Mouse (Mus musculus) G1E (cell line): ENCODE results near the gene Birc6. TPM values are rescaled to one million over a fixed set of nuclear protein-coding genes. Genes with fewer than 3 reads are reported as not detected.

ENCODE experiments used
- ATAC-seq: 2 replicates; pipeline ENCODE4 v1.8.0; 2016; ENCODE audit warnings: mild to moderate bottlenecking; ENCODE audit not compliant: insufficient number of reproducible peaks, poor library complexity, low FRiP score, severe bottlenecking; ENCODE audit errors: extremely low read depth
- DNase-seq: peaks from one replicate; pipeline ENCODE4 v3.0.0; 2012; ENCODE audit warnings: low spot score
- H3K27me3 ChIP-seq: 2 replicates; pipeline ENCODE4 v1.6.1; 2012; ENCODE audit warnings: mild to moderate bottlenecking, low read length, inconsistent platforms; ENCODE audit not compliant: insufficient read depth
- H3K36me3 ChIP-seq: replicated peaks from 2 replicates; pipeline ENCODE3; 2012; ENCODE audit warnings: mild to moderate bottlenecking, inconsistent platforms
- H3K4me1 ChIP-seq: 2 replicates; pipeline ENCODE4 v1.6.1; 2012; ENCODE audit warnings: low read depth, low read length, inconsistent platforms, mixed read lengths; ENCODE audit not compliant: insufficient read depth
- H3K4me3 ChIP-seq: 2 replicates; pipeline ENCODE4 v1.5.1; 2012; ENCODE audit warnings: low read depth, mild to moderate bottlenecking, inconsistent platforms, low read length, moderate library complexity, mixed read lengths
- H3K9me3 ChIP-seq: replicated peaks from 2 replicates; pipeline ENCODE4 v1.6.1; 2012; ENCODE audit warnings: inconsistent platforms
- CTCF ChIP-seq: IDR thresholded peaks from 2 replicates; pipeline ENCODE4 v1.5.1; 2012; ENCODE audit warnings: low read depth, low read length, inconsistent platforms, mixed read lengths
- GATA1 ChIP-seq: IDR thresholded peaks from 2 replicates; pipeline ENCODE4 v1.6.1; 2012; ENCODE audit warnings: borderline replicate concordance, low read length, inconsistent platforms, mixed read lengths
- GATA2 ChIP-seq: IDR thresholded peaks from 2 replicates; pipeline ENCODE4 v1.6.1; 2012; ENCODE audit warnings: low read depth, low read length, inconsistent platforms, borderline replicate concordance
- POLR2AphosphoS5 ChIP-seq: IDR thresholded peaks from 2 replicates; pipeline ENCODE4 v1.6.1; 2012; ENCODE audit warnings: low read depth, low read length, inconsistent platforms; ENCODE audit not compliant: insufficient replicate concordance
- TAL1 ChIP-seq: conservative IDR thresholded peaks from 2 replicates; pipeline ENCODE4 v1.6.1; 2012; ENCODE audit warnings: low read depth, low read length, inconsistent platforms, mixed read lengths
- polyA plus RNA-seq: library from polyadenylated mRNA; stranded (reverse); fragments of >175 nt; gene quantifications from 2 replicates; pipeline ENCODE4 v1.2.3, GENCODE M21; 2012
- total RNA-seq, 2 experiments: library from RNA; stranded (forward) in 1 of 2; stranded (reverse) in 1 of 2; fragments of 200-1000 nt in 1 of 2; fragments of >200 nt in 1 of 2; fragmentation: Nextera tagmentation in 1 of 2; gene quantifications; 2 replicates each; pipeline ENCODE4 v1.2.3; 2014 to 2017

The Birc6 gene
- total and polyA plus RNA-seq, 3 experiments, result 33.4 to 266 (median 151) TPM

DNA sequence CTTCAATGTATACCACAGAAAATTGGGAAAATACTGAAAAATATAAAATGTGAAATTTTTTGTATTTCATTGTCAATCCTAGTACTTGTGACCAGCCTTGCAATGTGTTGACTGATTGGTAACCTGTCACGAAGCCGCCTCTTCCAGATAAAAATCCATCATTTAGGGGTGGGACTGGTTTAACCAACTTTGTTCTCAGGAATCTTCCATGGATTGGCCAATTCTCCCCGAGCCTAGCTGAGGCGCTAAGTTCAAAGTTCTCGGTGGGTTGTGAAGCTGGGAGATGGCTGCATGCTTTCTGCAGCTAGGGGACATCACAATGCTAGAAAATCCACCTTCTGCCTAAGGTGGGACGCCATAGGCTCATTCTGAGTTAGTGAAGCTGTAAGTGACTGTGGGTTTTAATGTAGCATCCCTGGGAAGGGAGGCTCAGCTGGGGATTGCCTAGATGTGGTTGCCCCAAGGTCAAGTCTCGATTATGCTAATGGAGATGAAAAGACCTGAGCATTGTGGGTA, 179.6 kb downstream of the Birc6 start:
- no peak for TF ChIP-seq GATA1
- no peak for TF ChIP-seq CTCF
- no peak for TF ChIP-seq POLR2AphosphoS5
- no peak for TF ChIP-seq TAL1
- TF ChIP-seq GATA2, result no peak
- H3K9me3 ChIP-seq, result no peaks in the 10 kb centered on the region
- no peak overlapping the region for H3K4me3 ChIP-seq
- ATAC-seq (no peak), DNase-seq (no peak)
- peaks cover 10% of the 10 kb centered on the region for H3K4me1 ChIP-seq
- H3K27me3 ChIP-seq, result no peaks in the 10 kb centered on the region
- peaks cover 25% of the 10 kb centered on the region for H3K36me3 ChIP-seq

DNA sequence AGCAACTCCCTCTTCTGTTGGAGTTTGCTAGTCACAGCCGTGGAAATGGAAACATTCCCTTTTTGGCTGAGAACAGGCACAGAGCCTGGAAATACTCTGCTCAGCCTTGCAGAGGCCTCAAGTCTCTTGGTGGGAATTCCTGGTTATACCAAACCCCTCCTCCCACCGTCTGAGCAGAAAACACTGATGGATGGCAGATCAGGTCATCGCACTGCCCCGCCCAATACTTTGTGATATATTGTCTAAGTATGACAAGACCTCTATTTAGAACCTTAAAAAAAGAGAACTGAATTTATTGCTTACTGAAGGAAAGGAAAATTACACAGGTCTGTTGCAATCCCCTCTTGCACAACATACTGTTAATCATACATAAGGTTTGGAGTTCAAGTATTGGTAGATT, 182.6 kb downstream of the Birc6 start:
- no peak for DNase-seq
- Histone ChIP-seq H3K27me3 (0 out of 2 replicates have a peak, but pooled peaks cover 4% of the 10 kb centered on the region), H3K4me1 (peaks cover 17% of the 10 kb centered on the region), H3K4me3 (no peak overlapping the region), H3K9me3 (no peaks in the 10 kb centered on the region), H3K36me3 (peaks cover under 1% of the 10 kb centered on the region)
- no peak for ATAC-seq
- TF ChIP-seq GATA1, result no peak
- no peak for TF ChIP-seq CTCF
- no peak for TF ChIP-seq TAL1
- no peak for TF ChIP-seq POLR2AphosphoS5
- TF ChIP-seq GATA2, result no peak

DNA sequence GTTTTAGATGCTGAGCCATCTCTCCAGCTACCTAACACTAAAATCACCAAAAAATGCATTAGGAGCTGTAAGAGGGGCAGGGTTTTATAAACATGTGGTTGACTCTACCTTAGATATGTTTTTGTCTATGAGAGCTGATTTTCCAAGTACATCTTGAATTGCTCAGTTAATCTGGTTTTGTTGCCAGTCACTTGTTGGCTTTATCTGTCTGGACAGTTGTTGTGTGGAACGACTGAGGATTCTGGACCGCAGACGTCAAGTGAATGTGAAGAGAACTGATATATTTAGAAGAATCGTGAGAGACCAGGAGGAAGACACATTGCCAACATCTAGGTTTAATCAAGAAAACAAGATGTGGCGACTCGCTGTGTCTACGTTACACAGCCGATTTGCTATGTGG, 183.5 kb downstream of the Birc6 start:
- Histone ChIP-seq H3K4me1 (peaks cover 18% of the 10 kb centered on the region), H3K9me3 (no peaks in the 10 kb centered on the region), H3K4me3 (no peak overlapping the region), H3K36me3 (no peaks in the 10 kb centered on the region), H3K27me3 (0 out of 2 replicates have a peak, but pooled peaks cover 4% of the 10 kb centered on the region)
- DNase-seq (no peak), ATAC-seq (peak; percentile 36; the same call in 1 of the 2 replicates)
- TF ChIP-seq POLR2AphosphoS5 (no peak), TAL1 (no peak), GATA2 (no peak), CTCF (no peak), GATA1 (no peak)

- ATAC-seq (no peak), DNase-seq (no peak)
- TF ChIP-seq CTCF, result no peak
- TF ChIP-seq POLR2AphosphoS5, result no peak
- no peak for TF ChIP-seq TAL1
- TF ChIP-seq GATA1, result no peak
- no peak for TF ChIP-seq GATA2
- Histone ChIP-seq H3K27me3 (0 out of 2 replicates have a peak, but pooled peaks cover 4% of the 10 kb centered on the region), H3K36me3 (peaks cover 15% of the 10 kb centered on the region), H3K4me3 (no peak overlapping the region), H3K9me3 (no peaks in the 10 kb centered on the region), H3K4me1 (peaks cover 33% of the 10 kb centered on the region)
Measured at GRCm38 (mm10) chr17:74715128-74715527, 187.0 kb downstream of the Birc6 start.

- Histone ChIP-seq H3K4me3 (no peak overlapping the region), H3K4me1 (peaks cover 33% of the 10 kb centered on the region), H3K9me3 (no peaks in the 10 kb centered on the region), H3K36me3 (peaks cover 21% of the 10 kb centered on the region), H3K27me3 (0 out of 2 replicates have a peak, but pooled peaks cover 4% of the 10 kb centered on the region)
- TF ChIP-seq POLR2AphosphoS5, result no peak
- no peak for DNase-seq
- no peak for ATAC-seq
Measured at GRCm38 (mm10) chr17:74715724-74716123, 187.6 kb downstream of the Birc6 start.

- Histone ChIP-seq H3K36me3 (peaks cover 30% of the 10 kb centered on the region), H3K4me3 (no peak overlapping the region; the same call in 1 of the 2 replicates)
- TF ChIP-seq GATA2, result no peak
- no peak for TF ChIP-seq GATA1
- TF ChIP-seq POLR2AphosphoS5, result no peak
- TF ChIP-seq TAL1, result no peak
- TF ChIP-seq CTCF, result no peak
Measured at GRCm38 (mm10) chr17:74716643-74717042, 188.5 kb downstream of the Birc6 start.

GRCm38 (mm10) chr17:74717091-74717617, 189.1 kb downstream of the Birc6 start:
- no peak for ATAC-seq
- no peak for TF ChIP-seq CTCF
- no peak for TF ChIP-seq GATA2
- no peak for TF ChIP-seq TAL1
- no peak for TF ChIP-seq GATA1
- TF ChIP-seq POLR2AphosphoS5, result no peak
- H3K36me3 ChIP-seq, result peaks cover 35% of the 10 kb centered on the region

More at GRCm38 (mm10) chr17:74716643-74717042, 188.5 kb downstream of the Birc6 start:
- H3K27me3 ChIP-seq, result 0 out of 2 replicates have a peak, but pooled peaks cover 4% of the 10 kb centered on the region
- H3K4me1 ChIP-seq, result peaks cover 27% of the 10 kb centered on the region
- no peak for DNase-seq
- no peaks in the 10 kb centered on the region for H3K9me3 ChIP-seq
- ATAC-seq, result no peak

More at GRCm38 (mm10) chr17:74717091-74717617, 189.1 kb downstream of the Birc6 start:
- H3K4me1 ChIP-seq, result peaks cover 23% of the 10 kb centered on the region
- peak overlapping the region; percentile 91 for H3K4me3 ChIP-seq
- DNase-seq, result peak; percentile 6
- H3K27me3 ChIP-seq, result 0 out of 2 replicates have a peak, but pooled peaks cover 4% of the 10 kb centered on the region
- no peaks in the 10 kb centered on the region for H3K9me3 ChIP-seq
